Mouse (Mus musculus) liver, adult 2 months (tissue): ENCODE data around the gene Tcte2.

Experiments used
- CTCF ChIP-seq: fragments of 200-500 bp; IDR thresholded peaks from 2 replicates; pipeline ENCODE4 v1.5.1; 2011; ENCODE audit warnings: low read depth, low read length, control low read depth
- POLR2A ChIP-seq: fragments of 200-500 bp; IDR thresholded peaks from 2 replicates; pipeline ENCODE4 v1.6.1; 2011; ENCODE audit warnings: low read length, control low read depth; ENCODE audit not compliant: insufficient read depth; ENCODE audit errors: extremely low read depth

GRCm38 (mm10) chr17:13735803-13736282 lies 25.8 kb downstream of the Tcte2 start:
- TF ChIP-seq CTCF = no peak
- no peak for TF ChIP-seq POLR2A
